Mouse (Mus musculus) cerebellum, adult 2 months (tissue): ENCODE data around the gene Pyroxd1. TPM values are rescaled to one million over a fixed set of nuclear protein-coding genes. Genes with fewer than 3 reads are reported as not detected.

ENCODE experiments used
- DNase-seq, 2 experiments: peaks; one replicate each; pipeline ENCODE4 v3.0.0; 2021
- H3K27ac ChIP-seq: fragments of 200-500 bp; 2 replicates; pipeline ENCODE4 v1.5.1; 2012; ENCODE audit warnings: low read length, control low read depth, inconsistent platforms; ENCODE audit not compliant: insufficient read depth
- H3K27me3 ChIP-seq: fragments of 200-500 bp; 2 replicates; pipeline ENCODE4 v1.6.1; 2012; ENCODE audit warnings: inconsistent platforms, mild to moderate bottlenecking, low read length, moderate library complexity; ENCODE audit not compliant: control insufficient read depth, insufficient read depth
- H3K4me1 ChIP-seq: fragments of 200-500 bp; 2 replicates; pipeline ENCODE4 v1.6.1; 2011; ENCODE audit warnings: low read length; ENCODE audit not compliant: control insufficient read depth, insufficient read depth
- H3K4me3 ChIP-seq: fragments of 200-500 bp; replicated peaks from 2 replicates; pipeline ENCODE3; 2011; ENCODE audit warnings: mild to moderate bottlenecking, low read depth, low read length, control low read depth; ENCODE audit not compliant: insufficient read depth
- CTCF ChIP-seq: fragments of 200-500 bp; IDR thresholded peaks from 2 replicates; pipeline ENCODE4 v1.5.1; 2011; ENCODE audit warnings: low read depth, mild to moderate bottlenecking, control low read depth, low read length, moderate library complexity, borderline replicate concordance; ENCODE audit not compliant: insufficient read depth
- POLR2A ChIP-seq: fragments of 200-500 bp; IDR thresholded peaks from 2 replicates; pipeline ENCODE4 v1.6.1; 2011; ENCODE audit warnings: low read length, control low read depth, borderline replicate concordance; ENCODE audit not compliant: insufficient read depth
- WGBS: fragments of 180-500 bp; shearing (Covaris S2); methylation state at CpG from one replicate; pipeline ENCODE4 v1.1.7; 2018; 5-methylcytosine and 5-hydroxymethylcytosine counted together
- polyA plus RNA-seq: library from polyadenylated mRNA; depleted of rRNA; stranded (reverse); fragments of >200 nt; gene quantifications from 2 replicates; pipeline ENCODE4 v1.2.3, GENCODE M21; 2012; rRNA removed

The Pyroxd1 gene
- polyA plus RNA-seq, result 10.9 and 11.7 TPM in 2 replicates

GRCm38 (mm10) chr6:142345440-142346038, at the start of gene Pyroxd1:
TSS of gene Pyroxd1 (plus strand) at chr6:142345654.
- TF ChIP-seq POLR2A, result no peak
- TF ChIP-seq CTCF, result no peak
- under 1% methylated on average over 48 of the region's 48 CpGs for WGBS

GRCm38 (mm10) chr6:142298098-142298497, 47.4 kb upstream of the Pyroxd1 start, which contains the start of gene Iapp:
TSS of gene Iapp (plus strand) at chr6:142298423.
- Histone ChIP-seq H3K27me3 (no peaks in the 10 kb centered on the region), H3K4me1 (no peaks in the 10 kb centered on the region), H3K4me3 (no peak within 1 kb of the TSS), H3K27ac (no peak within 1 kb of the TSS)
- TF ChIP-seq POLR2A (no peak), CTCF (no peak)
- no peak for DNase-seq
- WGBS, result 64% methylated on average over 4 of the region's 4 CpGs

More at GRCm38 (mm10) chr6:142345440-142346038, at the start of gene Pyroxd1:
- Histone ChIP-seq H3K4me1 (no peaks in the 10 kb centered on the region; the same call in 1 of the 2 replicates), H3K27me3 (no peaks in the 10 kb centered on the region), H3K27ac (no peak within 1 kb of the TSS), H3K4me3 (peak within 1 kb of the TSS; percentile 69)
- DNase-seq, result peak; percentile 86 to 87

DNA sequence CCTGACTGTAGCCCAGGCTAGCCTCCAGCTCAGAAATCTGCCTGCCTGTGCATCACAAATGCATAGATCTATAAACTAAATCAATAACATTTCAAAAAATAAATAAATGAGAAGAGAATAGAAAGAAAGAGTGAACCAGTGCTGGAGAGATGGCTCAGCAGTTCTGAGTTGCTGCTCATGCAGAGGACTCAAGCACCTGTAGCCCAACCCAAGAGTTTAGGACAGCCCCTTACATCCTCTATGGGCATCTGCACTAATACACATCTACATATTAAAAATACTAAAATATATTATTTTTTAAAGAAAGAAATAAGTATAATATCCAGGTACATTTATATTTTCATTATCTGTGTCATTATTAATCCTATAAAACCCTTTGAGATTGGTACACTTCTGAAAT, 40.4 kb upstream of the Pyroxd1 start:
- TF ChIP-seq CTCF, result no peak
- no peak for TF ChIP-seq POLR2A
- Histone ChIP-seq H3K4me1 (no peaks in the 10 kb centered on the region), H3K27ac (no peak overlapping the region), H3K27me3 (no peaks in the 10 kb centered on the region), H3K4me3 (no peak overlapping the region)
- DNase-seq, result no peak

GRCm38 (mm10) chr6:142314285-142314684, 31.2 kb upstream of the Pyroxd1 start:
- no peak overlapping the region for H3K27ac ChIP-seq

DNA sequence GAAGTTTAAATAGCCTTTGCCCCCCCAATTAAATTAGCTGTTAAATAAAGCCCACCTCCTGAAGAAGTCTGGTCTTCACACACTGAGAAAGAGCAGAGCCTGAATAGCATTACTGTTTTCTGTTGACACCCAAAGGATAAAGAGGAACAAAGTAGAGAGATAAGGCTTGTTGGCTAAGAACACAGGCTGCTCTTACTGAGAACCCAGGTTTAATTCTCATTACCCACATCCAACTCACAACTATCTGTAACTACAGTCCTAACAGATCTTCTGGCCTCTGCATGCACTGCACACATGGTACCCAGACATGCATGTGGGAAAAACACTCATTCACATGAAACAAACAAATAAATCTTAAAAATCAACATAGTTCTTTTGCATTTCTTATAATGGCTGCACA, 28.3 kb upstream of the Pyroxd1 start:
- Histone ChIP-seq H3K27me3 (no peaks in the 10 kb centered on the region), H3K4me1 (no peaks in the 10 kb centered on the region), H3K27ac (no peak overlapping the region), H3K4me3 (no peak overlapping the region)
- no peak for DNase-seq
- TF ChIP-seq POLR2A (no peak), CTCF (no peak)

More at GRCm38 (mm10) chr6:142314285-142314684, 31.2 kb upstream of the Pyroxd1 start:
- Histone ChIP-seq H3K4me1 (no peaks in the 10 kb centered on the region), H3K4me3 (no peak overlapping the region), H3K27me3 (no peaks in the 10 kb centered on the region)
- DNase-seq, result no peak
- WGBS, result 78% methylated on average over 5 of the region's 5 CpGs
- no peak for TF ChIP-seq POLR2A
- TF ChIP-seq CTCF, result no peak

- Histone ChIP-seq H3K4me1 (no peaks in the 10 kb centered on the region), H3K4me3 (no peak within 1 kb of the TSS), H3K27me3 (no peaks in the 10 kb centered on the region), H3K27ac (no peak within 1 kb of the TSS)
- DNase-seq, result no peak
- 10% methylated on average over 4 of the region's 4 CpGs for WGBS
- TF ChIP-seq POLR2A (no peak), CTCF (no peak)
Measured at GRCm38 (mm10) chr6:142322881-142323280, 22.6 kb upstream of the Pyroxd1 start, which contains the start of gene Slco1a5. TSS of gene Slco1a5 (minus strand) at chr6:142322981.

DNA sequence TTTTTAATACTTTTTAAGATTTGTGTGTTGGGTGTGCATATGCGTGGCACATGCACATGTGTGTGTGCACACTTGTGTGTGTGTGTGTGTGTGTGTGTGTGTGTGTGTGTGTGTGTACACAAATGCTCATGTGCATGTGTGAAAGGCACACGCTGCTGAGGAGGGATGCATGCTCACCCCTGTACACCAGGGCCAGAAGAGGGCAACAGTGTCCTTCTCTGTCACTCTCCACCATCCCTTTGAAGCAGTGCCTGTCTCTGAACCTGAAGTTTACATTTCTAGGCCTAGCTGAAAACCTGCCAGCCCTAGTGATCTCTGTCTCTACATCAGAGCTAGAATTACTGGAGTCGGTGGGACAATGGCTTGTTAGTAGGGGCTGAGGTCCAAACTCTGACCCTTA, 18.9 kb upstream of the Pyroxd1 start:
- TF ChIP-seq CTCF, result no peak
- no peak overlapping the region for H3K27ac ChIP-seq
- no peak for DNase-seq
- 78% methylated on average over 3 of the region's 3 CpGs for WGBS
- H3K27me3 ChIP-seq, result no peaks in the 10 kb centered on the region
- no peak overlapping the region for H3K4me3 ChIP-seq
- no peaks in the 10 kb centered on the region for H3K4me1 ChIP-seq

GRCm38 (mm10) chr6:142329201-142329600, 16.3 kb upstream of the Pyroxd1 start:
- DNase-seq, result no peak
- WGBS, result 23% methylated on average over 1 of the region's 1 CpGs
- Histone ChIP-seq H3K27ac (no peak overlapping the region), H3K4me3 (no peak overlapping the region), H3K27me3 (no peaks in the 10 kb centered on the region), H3K4me1 (no peaks in the 10 kb centered on the region)
- no peak for TF ChIP-seq CTCF
- no peak for TF ChIP-seq POLR2A
